Comparison of ENCODE assay signal across 31 mouse cellular contexts in the genomic region with DNA sequence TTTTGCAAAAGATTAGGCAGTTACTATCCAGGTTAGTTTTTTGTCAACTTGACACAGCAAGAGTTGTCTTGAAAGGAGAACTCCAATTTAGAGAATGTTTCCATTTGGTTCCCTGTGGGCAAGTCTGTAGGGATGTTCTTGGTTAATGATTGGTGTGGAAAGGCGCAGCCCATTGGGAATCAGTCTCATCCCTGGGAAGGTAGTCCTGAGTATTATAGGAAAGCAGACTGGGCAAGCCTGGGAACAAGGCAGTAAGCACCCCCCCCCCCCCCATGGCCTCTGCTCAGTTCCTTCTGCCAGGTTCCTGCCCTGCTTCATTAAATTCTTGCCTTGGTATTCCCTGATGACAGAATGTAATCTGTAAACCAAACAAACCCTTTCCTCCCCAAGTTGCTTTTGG. TPM values are rescaled to one million over a fixed set of nuclear protein-coding genes. Genes with fewer than 3 reads are reported as not detected.
"Had no signal": no experiment of that assay in that cellular context is flagged by ENCODE, and none has a peak within 500 bp of the region (broad histone marks: within the 10 kb centered on the region; RNA-seq: fewer than 3 reads in every experiment).

No protein-coding gene starts in this region.

- H3K9me3 ChIP-seq: heart, embryonic 13.5 days; heart, embryonic 15.5 days; hindbrain, embryonic 10.5 days; hindbrain, embryonic 12.5 days; intestine, embryonic 15.5 days; limb, embryonic 10.5 days; limb, embryonic 12.5 days; liver, embryonic 13.5 days; liver, embryonic 15.5 days had no signal

- H3K27me3 ChIP-seq: heart, embryonic 13.5 days; heart, embryonic 15.5 days; hindbrain, embryonic 12.5 days; intestine, embryonic 15.5 days; limb, embryonic 12.5 days; liver, embryonic 13.5 days; liver, embryonic 15.5 days had no signal

- H3K36me3 ChIP-seq: heart, embryonic 13.5 days; heart, embryonic 15.5 days; hindbrain, embryonic 10.5 days; hindbrain, embryonic 12.5 days; intestine, embryonic 15.5 days; limb, embryonic 10.5 days; limb, embryonic 12.5 days; liver, embryonic 13.5 days; liver, embryonic 15.5 days had no signal

- ATAC-seq: hindbrain, embryonic 16.5 days; inflammation-experienced regulatory T-cells, adult 6 months; intestine, embryonic 15.5 days; intestine, postnatal 0 days; liver, postnatal 0 days had no signal

- H3K27ac ChIP-seq: gastrocnemius, adult 2 months; heart, adult 2 months; heart, embryonic 13.5 days; heart, embryonic 15.5 days; hindbrain, embryonic 10.5 days; hindbrain, embryonic 12.5 days; hindbrain, embryonic 14.5 days; intestine, embryonic 15.5 days; layer of hippocampus, adult 2 months; left cerebral cortex, adult 2 months; limb, embryonic 10.5 days; limb, embryonic 12.5 days; liver, embryonic 13.5 days; liver, embryonic 15.5 days had no signal

- DNase-seq: gastrocnemius, adult 2 months; gastrocnemius, postnatal 10 days; gastrocnemius, postnatal 25 days; heart, adult 2 months; heart, postnatal 4 days; kidney, adult 2 months; kidney, adult 9 months; kidney, postnatal 10 days; kidney, postnatal 25 days; liver; liver, embryonic 13.5 days; liver, postnatal 0 days had no signal

- H3K4me2 ChIP-seq: heart, embryonic 11.5 days; heart, embryonic 13.5 days; heart, embryonic 15.5 days; hindbrain, embryonic 12.5 days; hindbrain, embryonic 14.5 days; intestine, embryonic 15.5 days; limb, embryonic 12.5 days; liver, embryonic 11.5 days; liver, embryonic 13.5 days; liver, embryonic 15.5 days had no signal

- H3K4me3 ChIP-seq: gastrocnemius, adult 2 months; heart, adult 2 months; heart, embryonic 13.5 days; heart, embryonic 15.5 days; hindbrain, embryonic 10.5 days; hindbrain, embryonic 12.5 days; intestine, embryonic 15.5 days; layer of hippocampus, adult 2 months; left cerebral cortex, adult 2 months; limb, embryonic 10.5 days; limb, embryonic 12.5 days; liver, embryonic 13.5 days; liver, embryonic 15.5 days had no signal

- H3K9ac ChIP-seq: heart, embryonic 13.5 days; heart, embryonic 15.5 days; hindbrain, embryonic 12.5 days; hindbrain, embryonic 14.5 days; intestine, embryonic 15.5 days; limb, embryonic 12.5 days; liver, embryonic 13.5 days; liver, embryonic 15.5 days; liver, postnatal 0 days had no signal

- H3K4me1 ChIP-seq: hindbrain, embryonic 10.5 days; hindbrain, embryonic 12.5 days; intestine, embryonic 15.5 days; limb, embryonic 10.5 days; limb, embryonic 12.5 days; liver, embryonic 13.5 days; liver, embryonic 15.5 days had no signal

RNA-seq across cellular contexts. Expression of a gene that starts 19.7 kb away (rescaled TPM):
- total RNA-seq: gastrocnemius, adult 2 months; gastrocnemius, postnatal 10 days; gastrocnemius, postnatal 25 days; gastrocnemius, postnatal 4 days; granulocyte monocyte progenitor cell, adult 5-6 weeks; heart, postnatal 25 days had no signal
